ENCODE assay signal across 8 mouse cellular contexts in genomic region chr5:117359497-117360227, GRCm38 (mm10). TPM values are rescaled to one million over a fixed set of nuclear protein-coding genes. Genes with fewer than 3 reads are reported as not detected.
DNase-seq lines count a peak whose midpoint lies in the region; ATAC-seq and TF ChIP-seq lines count a peak whose summit lies in the region.

No protein-coding gene starts in this region.

- WGBS in forebrain, embryonic 11.5 days: 29% methylated on average over 7 of the region's 7 CpGs
- 39% methylated on average over 7 of the region's 7 CpGs for WGBS in stomach, postnatal 0 days
- WGBS in hindbrain, embryonic 11.5 days: 53% methylated on average over 7 of the region's 7 CpGs

- H3K27me3 ChIP-seq in forebrain, embryonic 11.5 days (ENCODE audit: control insufficient read depth, insufficient read depth, low read length): no peaks in the 10 kb centered on the region
- no peaks in the 10 kb centered on the region for H3K27me3 ChIP-seq in stomach, postnatal 0 days (ENCODE audit: control insufficient read depth, insufficient read depth, low read length)
- H3K27me3 ChIP-seq in hindbrain, embryonic 11.5 days (ENCODE audit: control insufficient read depth, insufficient read depth, low read length): no peaks in the 10 kb centered on the region

- H3K9me3 ChIP-seq in forebrain, embryonic 11.5 days (ENCODE audit: control insufficient read depth, low read length): no peaks in the 10 kb centered on the region
- H3K9me3 ChIP-seq in stomach, postnatal 0 days (ENCODE audit: control insufficient read depth, low read length): no peaks in the 10 kb centered on the region
- no peaks in the 10 kb centered on the region for H3K9me3 ChIP-seq in hindbrain, embryonic 11.5 days (ENCODE audit: control insufficient read depth, low read length)

- no peaks in the 10 kb centered on the region for H3K36me3 ChIP-seq in forebrain, embryonic 11.5 days (ENCODE audit: control insufficient read depth, insufficient read depth, low read length)
- no peaks in the 10 kb centered on the region for H3K36me3 ChIP-seq in stomach, postnatal 0 days (ENCODE audit: control insufficient read depth, insufficient read depth, low read length)
- no peaks in the 10 kb centered on the region for H3K36me3 ChIP-seq in hindbrain, embryonic 11.5 days (ENCODE audit: control insufficient read depth, insufficient read depth, low read length)

- no peak overlapping the region for H3K4me3 ChIP-seq in forebrain, embryonic 11.5 days (ENCODE audit: low read depth, low read length)
- no peak overlapping the region for H3K4me3 ChIP-seq in stomach, postnatal 0 days (ENCODE audit: low read depth, low read length)
- H3K4me3 ChIP-seq in hindbrain, embryonic 11.5 days (ENCODE audit: low read depth, low read length): no peak overlapping the region

- no peak overlapping the region for H3K4me2 ChIP-seq in forebrain, embryonic 11.5 days (ENCODE audit: low read depth, low read length, severe bottlenecking)
- H3K4me2 ChIP-seq in stomach, postnatal 0 days (replicated peaks; ENCODE audit: low read depth): no peak overlapping the region
- H3K4me2 ChIP-seq in hindbrain, embryonic 11.5 days (replicated peaks; ENCODE audit: low read depth, low read length): no peak overlapping the region

- H3K9ac ChIP-seq in forebrain, embryonic 11.5 days (ENCODE audit: low read length): no peak overlapping the region
- H3K9ac ChIP-seq in stomach, postnatal 0 days (ENCODE audit: low read length): no peak overlapping the region; the same call in 1 of the 2 replicates
- no peak overlapping the region for H3K9ac ChIP-seq in hindbrain, embryonic 11.5 days (ENCODE audit: low read depth, low read length)

- ATAC-seq in forebrain, embryonic 11.5 days (replicated peaks; ENCODE audit: low FRiP score): no peak
- ATAC-seq in stomach, postnatal 0 days (ENCODE audit: low FRiP score, low TSS enrichment): no peak
- ATAC-seq in hindbrain, embryonic 11.5 days (ENCODE audit: low FRiP score): no peak

- peak overlapping the region; percentile 14; the same call in 1 of the 2 replicates for H3K27ac ChIP-seq in forebrain, embryonic 11.5 days (ENCODE audit: low read depth, low read length)
- peak overlapping the region; percentile 91 for H3K27ac ChIP-seq in stomach, postnatal 0 days (replicated peaks)
- no peak overlapping the region for H3K27ac ChIP-seq in hindbrain, embryonic 11.5 days (ENCODE audit: low read depth, low read length)

- DNase-seq in spleen, postnatal 36 days (ENCODE audit: low spot score in 2 of 2): peak; percentile 48 to 54
- no peak for DNase-seq in spleen, postnatal 10 days (ENCODE audit: low spot score in 2 of 2)
- no peak for DNase-seq in forebrain, embryonic 11.5 days (ENCODE audit: low spot score)
- peak; percentile 66 for DNase-seq in kidney, postnatal 14 days
- DNase-seq in stomach, postnatal 0 days (ENCODE audit: low spot score): no peak
- no peak for DNase-seq in layer of hippocampus, postnatal 10 days (ENCODE audit: low spot score in 2 of 2)
- DNase-seq in hindbrain, embryonic 11.5 days (ENCODE audit: low spot score): no peak
- DNase-seq in cerebellum, adult 18-20 months: no peak

- no peak for TF ChIP-seq EP300 in stomach, postnatal 0 days (optimal IDR thresholded peaks at IDR 0.05)

- TF ChIP-seq CTCF in stomach, postnatal 0 days (IDR thresholded peaks at IDR 0.05; ENCODE audit: low read depth): no peak

- H3K4me1 ChIP-seq in forebrain, embryonic 11.5 days (replicated peaks; ENCODE audit: control insufficient read depth, insufficient read depth, low read length): peaks cover 19% of the 10 kb centered on the region; the same call in 1 of the 2 replicates
- H3K4me1 ChIP-seq in stomach, postnatal 0 days (replicated peaks; ENCODE audit: control insufficient read depth, insufficient read depth): peaks cover 10% of the 10 kb centered on the region
- H3K4me1 ChIP-seq in hindbrain, embryonic 11.5 days (replicated peaks; ENCODE audit: control insufficient read depth, insufficient read depth, low read length): peaks cover 2% of the 10 kb centered on the region; the same call in 1 of the 2 replicates

RNA-seq across cellular contexts. Expression of gene Wsb2, which starts 2.6 kb away (rescaled TPM):
- polyA plus RNA-seq in forebrain, embryonic 11.5 days (2014; fragmentation: Nextera tagmentation; extraction: Ambion mirVana): 75.4 and 86.0 TPM in 2 replicates
- polyA plus RNA-seq in stomach, postnatal 0 days (2015; fragmentation: Nextera tagmentation; extraction: Ambion mirVana): 50.0 and 50.3 TPM in 2 replicates
- total RNA-seq in layer of hippocampus, postnatal 10 days (2021): 100 to 1,000 TPM; 437 to 454 TPM
- polyA plus RNA-seq in hindbrain, embryonic 11.5 days (2014; fragmentation: Nextera tagmentation; extraction: Ambion mirVana): 88.9 and 98.0 TPM in 2 replicates

RNA-seq across cellular contexts. Expression of gene Rfc5, which starts 29.2 kb away (rescaled TPM):
- polyA plus RNA-seq in forebrain, embryonic 11.5 days (2014; fragmentation: Nextera tagmentation; extraction: Ambion mirVana): 117 and 123 TPM in 2 replicates
- 26.4 and 28.8 TPM in 2 replicates for polyA plus RNA-seq in stomach, postnatal 0 days (2015; fragmentation: Nextera tagmentation; extraction: Ambion mirVana)
- total RNA-seq in layer of hippocampus, postnatal 10 days (2021): 10 to 100 TPM; 17.7 to 25.1 TPM
- polyA plus RNA-seq in hindbrain, embryonic 11.5 days (2014; fragmentation: Nextera tagmentation; extraction: Ambion mirVana): 72.1 and 82.9 TPM in 2 replicates

RNA-seq across cellular contexts. Expression of gene Vsig10, which starts 40.8 kb away (rescaled TPM):
- polyA plus RNA-seq in forebrain, embryonic 11.5 days (2014; fragmentation: Nextera tagmentation; extraction: Ambion mirVana): 2.3 and 2.5 TPM in 2 replicates
- 9.9 and 13.0 TPM in 2 replicates for polyA plus RNA-seq in stomach, postnatal 0 days (2015; fragmentation: Nextera tagmentation; extraction: Ambion mirVana)
- total RNA-seq in layer of hippocampus, postnatal 10 days (2021): 1 to 10 TPM; 2.4 to 4.2 TPM
- polyA plus RNA-seq in hindbrain, embryonic 11.5 days (2014; fragmentation: Nextera tagmentation; extraction: Ambion mirVana): 1.3 and 2.0 TPM in 2 replicates

RNA-seq across cellular contexts. Expression of gene Ksr2, which starts 54.1 kb away (rescaled TPM):
- polyA plus RNA-seq in forebrain, embryonic 11.5 days (2014; fragmentation: Nextera tagmentation; extraction: Ambion mirVana): 1.2 and 1.9 TPM in 2 replicates
- polyA plus RNA-seq in stomach, postnatal 0 days (2015; fragmentation: Nextera tagmentation; extraction: Ambion mirVana): 0.16 and 0.24 TPM in 2 replicates
- total RNA-seq in layer of hippocampus, postnatal 10 days (2021): 10 to 100 TPM; 33.1 to 34.6 TPM
- polyA plus RNA-seq in hindbrain, embryonic 11.5 days (2014; fragmentation: Nextera tagmentation; extraction: Ambion mirVana): 1.6 and 2.9 TPM in 2 replicates

Comparison
In these comparisons a context has a peak if more than half of its experiments do, and no peak if none do; other contexts are left out.
1. DNase-seq: peak in spleen, postnatal 36 days (2 of 2) and kidney, postnatal 14 days (single experiment); none in spleen, postnatal 10 days (0 of 2), forebrain, embryonic 11.5 days (single experiment), stomach, postnatal 0 days (single experiment), layer of hippocampus, postnatal 10 days (0 of 2), hindbrain, embryonic 11.5 days (single experiment) and cerebellum, adult 18-20 months (0 of 2).